Mouse (Mus musculus): ENCODE data around the gene Plch2.

DNA sequence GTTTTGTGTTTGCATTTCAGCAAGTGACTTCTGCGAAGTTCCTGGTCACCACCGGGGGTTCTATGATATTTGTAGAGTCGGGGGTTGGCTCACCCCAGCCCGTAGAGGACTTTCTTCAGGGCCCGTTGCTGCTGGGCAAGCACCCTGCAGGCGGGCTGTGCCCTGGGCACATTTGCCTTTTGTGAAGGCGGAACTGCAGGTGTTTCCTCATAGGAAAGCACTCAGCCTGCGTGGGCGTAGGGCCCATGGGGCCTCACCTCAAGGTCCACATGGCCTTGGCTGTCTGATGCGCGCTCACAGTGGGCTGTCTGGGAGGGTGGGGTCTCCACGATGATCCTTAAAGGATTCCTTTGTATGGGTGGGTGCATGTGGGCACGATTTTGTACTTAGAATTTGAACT lies 94.7 kb downstream of the Plch2 start:
- no peak for TF ChIP-seq CTCF (IDR thresholded peaks at IDR 0.05; ENCODE audit: low read depth)
- no peak for TF ChIP-seq EP300 (optimal IDR thresholded peaks at IDR 0.05)

All from stomach, postnatal 0 days (tissue).